Mouse (Mus musculus): ENCODE results near the gene Vmn2r1. TPM values are rescaled to one million over a fixed set of nuclear protein-coding genes. Genes with fewer than 3 reads are reported as not detected.

Gene Vmn2r1
- 0.35 and 0.44 TPM in 2 replicates for polyA plus RNA-seq (2012; rRNA removed)

GRCm38 (mm10) chr3:64081247-64081646 is at the start of gene Vmn2r1:
Gene Vmn2r1, plus strand, starts transcription at chr3:64081547.

DNA sequence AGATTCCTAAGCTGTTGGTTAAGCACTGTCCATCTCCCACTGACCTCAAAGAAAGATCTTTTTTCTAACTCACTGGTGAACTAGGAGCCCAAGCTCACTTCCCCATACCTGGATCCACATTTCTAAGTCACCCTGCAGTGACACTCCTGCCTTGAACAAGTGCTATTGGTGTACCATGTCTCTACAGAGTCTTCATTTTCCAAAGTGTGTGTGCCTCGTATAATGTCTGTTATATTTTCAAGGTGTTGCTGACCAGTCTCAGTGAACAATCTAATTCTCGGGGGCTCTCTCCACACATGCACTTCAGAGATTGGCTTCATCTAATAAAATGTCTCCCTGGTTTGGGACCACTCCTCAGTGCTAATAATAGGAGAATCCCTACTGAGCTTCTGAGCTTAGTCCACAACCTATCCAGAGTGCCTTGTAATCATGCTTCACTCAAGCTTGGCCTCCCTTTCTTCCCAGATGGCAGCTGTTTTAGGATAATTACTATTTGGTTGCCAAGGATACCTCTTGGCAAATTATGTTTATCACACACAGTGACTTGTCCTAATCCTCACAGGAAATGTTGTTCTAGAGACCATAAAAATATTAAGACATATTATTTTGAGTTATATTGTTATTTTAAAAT is 60.6 kb downstream of the Vmn2r1 start, which contains the start of gene Vmn2r2:
Vmn2r2 (minus strand) TSS at position 51 of the 631 bp plus-strand sequence.

Other genes with a start within 250 kb of the Vmn2r1 start
- 16.1 and 18.9 TPM in 2 replicates for gene Plch1, start 182.1 kb upstream of the Vmn2r1 start, polyA plus RNA-seq (2012; rRNA removed)
- 3.5 and 4.2 TPM in 2 replicates for gene E130311K13Rik, start 152.1 kb upstream of the Vmn2r1 start, polyA plus RNA-seq (2012; rRNA removed)
- 12.9 and 13.0 TPM in 2 replicates for gene Slc33a1, start 116.8 kb upstream of the Vmn2r1 start, polyA plus RNA-seq (2012; rRNA removed)
- gene Gmps, start 105.4 kb upstream of the Vmn2r1 start, polyA plus RNA-seq (2012; rRNA removed) = 16.4 and 17.5 TPM in 2 replicates
- gene Vmn2r2, start 60.4 kb downstream of the Vmn2r1 start, polyA plus RNA-seq (2012; rRNA removed) = not detected in 2 replicates
- gene Vmn2r3, start 208.2 kb downstream of the Vmn2r1 start, polyA plus RNA-seq (2012; rRNA removed) = not detected in 2 replicates